Mouse (Mus musculus): ENCODE results near the gene Bach2. TPM values are rescaled to one million over a fixed set of nuclear protein-coding genes. Genes with fewer than 3 reads are reported as not detected.

Gene Bach2
- 15.9 and 16.0 TPM in 2 replicates for total RNA-seq (2014; rRNA removed)
- polyA plus RNA-seq (2015; fragmentation: Nextera tagmentation; extraction: Ambion mirVana), result 11.0 and 11.7 TPM in 2 replicates

- Histone ChIP-seq H3K27ac (ENCODE audit: low read depth, low read length) (peak within 1 kb of the TSS; percentile 85), H3K9ac (replicated peaks; ENCODE audit: low read length, poor library complexity, severe bottlenecking) (peak within 1 kb of the TSS; percentile 76), H3K4me3 (ENCODE audit: low read depth, low read length) (peak within 1 kb of the TSS; percentile 72), H3K27me3 (ENCODE audit: insufficient read depth, low read length) (no peaks in the 10 kb centered on the region), H3K4me2 (ENCODE audit: low read depth, low read length, poor library complexity, severe bottlenecking) (peak within 1 kb of the TSS; percentile 88), H3K36me3 (ENCODE audit: insufficient read depth, low read length) (no peaks in the 10 kb centered on the region), H3K4me1 (ENCODE audit: insufficient read depth, low read length) (peaks cover 14% of the 10 kb centered on the region), H3K9me3 (ENCODE audit: low read length) (no peaks in the 10 kb centered on the region)
- WGBS, result 0% methylated on average over 44 of the region's 69 CpGs
- TF ChIP-seq CTCF (IDR thresholded peaks at IDR 0.05), result peak; percentile 49
- ATAC-seq (ENCODE audit: low FRiP score) (peak; percentile 90), DNase-seq (ENCODE audit: low spot score) (peak; percentile 96)
Measured at GRCm38 (mm10) chr4:32238366-32238854, at the start of gene Bach2. TSS of gene Bach2 (plus strand) at chr4:32238804.

DNA sequence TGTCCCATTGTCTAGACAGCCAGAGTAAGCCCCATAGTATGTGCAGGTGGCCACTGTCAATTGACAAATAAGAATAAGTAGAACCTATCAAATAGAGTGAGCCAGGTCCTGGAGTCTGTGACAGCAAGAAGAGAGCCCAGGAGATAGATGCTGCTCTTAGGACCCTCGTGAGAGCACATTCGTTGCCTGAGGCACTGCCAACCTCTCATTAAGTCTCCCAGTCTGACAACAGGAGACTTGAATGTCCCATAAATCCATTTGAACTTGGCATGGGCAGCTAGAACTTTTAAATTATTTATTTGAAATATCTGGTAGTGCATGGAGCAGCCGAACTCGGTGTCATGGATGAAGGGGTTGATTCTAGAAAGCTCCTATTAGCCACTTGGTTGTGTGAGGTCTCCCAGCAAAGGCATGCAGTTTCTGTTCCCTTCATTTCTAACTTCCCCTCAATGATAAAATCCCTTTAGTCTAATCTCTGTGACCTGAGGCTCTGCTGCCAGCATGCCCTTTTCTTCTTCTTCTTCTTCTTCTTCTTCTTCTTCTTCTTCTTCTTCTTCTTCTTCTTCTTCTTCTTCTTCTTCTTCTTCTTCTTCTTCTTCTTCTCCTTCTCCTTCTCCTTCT is 49.1 kb upstream of the Bach2 start:
- ATAC-seq (ENCODE audit: low FRiP score) (no peak), DNase-seq (ENCODE audit: low spot score) (no peak)

GRCm38 (mm10) chr4:32190506-32190905 is 48.1 kb upstream of the Bach2 start:
- H3K4me1 ChIP-seq (ENCODE audit: insufficient read depth, low read length), result no peaks in the 10 kb centered on the region
- H3K36me3 ChIP-seq (ENCODE audit: insufficient read depth, low read length), result no peaks in the 10 kb centered on the region
- H3K9me3 ChIP-seq (ENCODE audit: low read length), result no peaks in the 10 kb centered on the region
- no peak for DNase-seq (ENCODE audit: low spot score)
- no peak overlapping the region for H3K4me2 ChIP-seq (ENCODE audit: low read depth, low read length, poor library complexity, severe bottlenecking)
- WGBS, result 79% methylated on average over 8 of the region's 8 CpGs
- H3K27me3 ChIP-seq (ENCODE audit: insufficient read depth, low read length), result no peaks in the 10 kb centered on the region
- no peak overlapping the region for H3K9ac ChIP-seq (replicated peaks; ENCODE audit: low read length, poor library complexity, severe bottlenecking)
- no peak for TF ChIP-seq CTCF (IDR thresholded peaks at IDR 0.05)
- H3K4me3 ChIP-seq (ENCODE audit: low read depth, low read length), result no peak overlapping the region
- ATAC-seq (ENCODE audit: low FRiP score), result no peak
- H3K27ac ChIP-seq (ENCODE audit: low read depth, low read length), result no peak overlapping the region

More for the DNA sequence above, 49.1 kb upstream of the Bach2 start:
- no peak for TF ChIP-seq CTCF (IDR thresholded peaks at IDR 0.05)
- H3K36me3 ChIP-seq (ENCODE audit: insufficient read depth, low read length), result no peaks in the 10 kb centered on the region
- H3K9me3 ChIP-seq (ENCODE audit: low read length), result no peaks in the 10 kb centered on the region
- no peaks in the 10 kb centered on the region for H3K27me3 ChIP-seq (ENCODE audit: insufficient read depth, low read length)
- H3K4me1 ChIP-seq (ENCODE audit: insufficient read depth, low read length), result no peaks in the 10 kb centered on the region
- no peak overlapping the region for H3K27ac ChIP-seq (ENCODE audit: low read depth, low read length)
- no peak overlapping the region for H3K4me3 ChIP-seq (ENCODE audit: low read depth, low read length)
- no peak overlapping the region for H3K4me2 ChIP-seq (ENCODE audit: low read depth, low read length, poor library complexity, severe bottlenecking)
- H3K9ac ChIP-seq (replicated peaks; ENCODE audit: low read length, poor library complexity, severe bottlenecking), result no peak overlapping the region
- WGBS, result 72% methylated on average over 4 of the region's 4 CpGs

DNA sequence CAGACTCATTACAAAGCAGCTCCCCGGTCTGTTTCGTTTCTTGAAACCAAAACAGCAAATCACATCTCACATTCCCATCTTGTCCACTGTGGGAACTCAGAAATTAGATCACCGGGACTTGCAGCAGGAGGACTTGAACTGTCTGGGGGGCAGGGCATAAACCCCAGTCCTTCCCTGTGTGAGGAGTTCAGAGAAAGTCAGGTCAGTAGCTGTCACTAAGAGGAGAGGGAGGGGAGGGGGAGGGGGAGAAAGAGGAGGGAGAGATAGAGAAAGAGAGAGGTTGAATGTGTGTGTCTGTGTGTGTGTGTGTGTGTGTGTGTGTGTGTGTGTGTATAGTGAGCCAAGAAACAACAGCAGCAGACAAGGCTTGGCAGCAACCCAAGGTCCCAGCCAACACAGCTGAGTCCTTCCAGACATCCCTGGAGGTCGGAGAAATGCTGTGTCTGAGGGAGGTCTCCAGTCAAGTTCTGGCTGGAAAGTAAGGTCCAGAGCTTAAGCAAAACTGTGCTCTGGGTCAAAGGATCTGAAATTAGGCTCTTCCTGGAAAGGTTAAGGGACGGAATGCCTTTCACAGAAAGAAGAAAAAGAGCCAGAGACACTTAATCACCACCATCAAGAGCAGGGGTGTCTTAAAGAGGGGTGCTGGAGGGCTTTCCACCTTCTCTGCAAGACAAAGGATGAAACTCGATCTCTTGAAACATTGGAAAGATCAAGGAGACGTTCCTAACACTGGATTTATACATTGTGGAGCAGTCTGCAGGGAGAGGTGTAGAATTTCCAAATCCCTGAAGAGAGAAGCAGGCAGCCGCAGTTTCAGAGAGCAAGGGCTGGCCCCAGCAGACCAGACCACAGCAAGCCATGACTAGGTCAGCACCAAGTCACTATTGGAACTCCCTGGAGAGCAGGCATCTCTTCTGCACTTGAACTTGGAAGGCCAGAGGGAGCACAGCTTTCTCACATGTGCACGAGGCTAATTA is 42.4 kb upstream of the Bach2 start:
- 30% methylated on average over 9 of the region's 9 CpGs for WGBS
- Histone ChIP-seq H3K4me1 (ENCODE audit: insufficient read depth, low read length) (no peaks in the 10 kb centered on the region; the same call in 1 of the 2 replicates), H3K4me2 (ENCODE audit: low read depth, low read length, poor library complexity, severe bottlenecking) (no peak overlapping the region), H3K36me3 (ENCODE audit: insufficient read depth, low read length) (no peaks in the 10 kb centered on the region), H3K9ac (replicated peaks; ENCODE audit: low read length, poor library complexity, severe bottlenecking) (no peak overlapping the region), H3K27me3 (ENCODE audit: insufficient read depth, low read length) (no peaks in the 10 kb centered on the region), H3K27ac (ENCODE audit: low read depth, low read length) (no peak overlapping the region), H3K4me3 (ENCODE audit: low read depth, low read length) (no peak overlapping the region), H3K9me3 (ENCODE audit: low read length) (no peaks in the 10 kb centered on the region)
- peak; percentile 85 for DNase-seq (ENCODE audit: low spot score)
- peak; percentile 58; the same call in 1 of the 2 replicates for ATAC-seq (ENCODE audit: low FRiP score)
- TF ChIP-seq CTCF (IDR thresholded peaks at IDR 0.05), result no peak

GRCm38 (mm10) chr4:32198031-32198430 is 40.6 kb upstream of the Bach2 start:
- no peaks in the 10 kb centered on the region for H3K9me3 ChIP-seq (ENCODE audit: low read length)
- H3K4me1 ChIP-seq (ENCODE audit: insufficient read depth, low read length), result no peaks in the 10 kb centered on the region; the same call in 1 of the 2 replicates
- H3K4me3 ChIP-seq (ENCODE audit: low read depth, low read length), result no peak overlapping the region
- WGBS, result 95% methylated on average over 1 of the region's 1 CpGs
- DNase-seq (ENCODE audit: low spot score) (no peak), ATAC-seq (ENCODE audit: low FRiP score) (no peak)
- H3K36me3 ChIP-seq (ENCODE audit: insufficient read depth, low read length), result no peaks in the 10 kb centered on the region
- no peak overlapping the region for H3K4me2 ChIP-seq (ENCODE audit: low read depth, low read length, poor library complexity, severe bottlenecking)
- no peak for TF ChIP-seq CTCF (IDR thresholded peaks at IDR 0.05)
- H3K9ac ChIP-seq (replicated peaks; ENCODE audit: low read length, poor library complexity, severe bottlenecking), result no peak overlapping the region
- no peaks in the 10 kb centered on the region for H3K27me3 ChIP-seq (ENCODE audit: insufficient read depth, low read length)
- no peak overlapping the region for H3K27ac ChIP-seq (ENCODE audit: low read depth, low read length)

Measured in midbrain, postnatal 0 days (tissue).